Mouse (Mus musculus): ENCODE measurements around the gene Gm26965. TPM values are rescaled to one million over a fixed set of nuclear protein-coding genes. Genes with fewer than 3 reads are reported as not detected.
"Not testable (repeated sequence)": the region's sequence is repeated elsewhere in the genome, so short reads cannot be mapped to it uniquely, and the experiment has no call there.

Gm26965 gene
- total RNA-seq (2021): not detected in 2 replicates
- long read RNA-seq: 0 reads

- DNase-seq: peak; percentile 85
Observed at GRCm38 (mm10) chr13:67525753-67526410, at the start of gene Gm26965, which contains the start of gene Zfp87. Gm26965 (minus strand) TSS chr13:67526151. Zfp87 (minus strand) TSS chr13:67526177.

- DNase-seq: no peak
Observed at GRCm38 (mm10) chr13:67572591-67573189, 46.7 kb upstream of the Gm26965 start.

- DNase-seq: no peak
Observed at GRCm38 (mm10) chr13:67553730-67554129, 27.8 kb upstream of the Gm26965 start, which contains the start of gene Zfp748. Zfp748 (minus strand) TSS chr13:67553830.

- DNase-seq: peak; percentile 71
Observed at GRCm38 (mm10) chr13:67552505-67553346, 26.8 kb upstream of the Gm26965 start.

- DNase-seq: no peak
Observed at GRCm38 (mm10) chr13:67545941-67546340, 20.0 kb upstream of the Gm26965 start.

GRCm38 (mm10) chr13:67527049-67527730 lies 1.2 kb upstream of the Gm26965 start:
- DNase-seq: no peak

GRCm38 (mm10) chr13:67500908-67501307 lies 25.0 kb downstream of the Gm26965 start:
- DNase-seq: no peak

- peak; percentile 62 for DNase-seq
Observed at GRCm38 (mm10) chr13:67500084-67500719, 25.7 kb downstream of the Gm26965 start, which contains the start of gene Zfp58. Zfp58 (minus strand) TSS chr13:67500555.

GRCm38 (mm10) chr13:67495631-67496030 lies 30.3 kb downstream of the Gm26965 start:
- DNase-seq: no peak

- no peak for DNase-seq
Observed at GRCm38 (mm10) chr13:67484424-67484811, 41.5 kb downstream of the Gm26965 start.

- peak; percentile 71 for DNase-seq
Observed at GRCm38 (mm10) chr13:67483625-67484423, 42.1 kb downstream of the Gm26965 start, which contains the start of gene Zfp874b. Zfp874b (minus strand) TSS chr13:67484258.

- no peak for DNase-seq
Observed at GRCm38 (mm10) chr13:67481528-67481927, 44.4 kb downstream of the Gm26965 start.

GRCm38 (mm10) chr13:67469274-67469673 lies 56.7 kb downstream of the Gm26965 start:
- no peak for DNase-seq

- DNase-seq: not testable (repeated sequence)
Observed at GRCm38 (mm10) chr13:67463506-67464185, 62.3 kb downstream of the Gm26965 start.

GRCm38 (mm10) chr13:67452021-67452309 lies 74.0 kb downstream of the Gm26965 start:
- DNase-seq: no peak

GRCm38 (mm10) chr13:67451172-67452020 lies 74.6 kb downstream of the Gm26965 start, which contains the start of gene Zfp874a:
Zfp874a (minus strand) TSS chr13:67451624.
- DNase-seq: peak; percentile 83

Measured in adrenal gland, postnatal 25 days (tissue).